Mouse (Mus musculus): Measurements from ENCODE around the gene Hist1h1a. TPM values are rescaled to one million over a fixed set of nuclear protein-coding genes. Genes with fewer than 3 reads are reported as not detected.

Hist1h1a gene
- polyA plus RNA-seq, 1 experiment: 1.3 TPM

GRCm38 (mm10) chr13:23728472-23729191 is 34.8 kb upstream of the Hist1h1a start:
- Histone ChIP-seq H3K27me3 (ENCODE audit: control insufficient read depth, insufficient read depth, low read length) (no peaks in the 10 kb centered on the region), H3K4me1 (ENCODE audit: control insufficient read depth, insufficient read depth, insufficient read length) (no peaks in the 10 kb centered on the region; the same call in 1 of the 2 replicates), H3K36me3 (ENCODE audit: control insufficient read depth, insufficient read depth, low read length) (no peaks in the 10 kb centered on the region), H3K4me3 (ENCODE audit: extremely low read depth, insufficient read depth, insufficient read length) (no peak overlapping the region), H3K27ac (ENCODE audit: insufficient read depth, low read length) (peak overlapping the region; percentile 56)
- no peak for TF ChIP-seq POLR2A (IDR thresholded peaks at IDR 0.05; ENCODE audit: low read depth, low read length)
- TF ChIP-seq CTCF (IDR thresholded peaks at IDR 0.05; ENCODE audit: extremely low read depth, insufficient read depth, insufficient read length, insufficient replicate concordance): no peak
- no peak for DNase-seq (ENCODE audit: low read depth in 1 of 2, low spot score in 2 of 2)
- 75% methylated on average over 18 of the region's 18 CpGs for WGBS

DNA sequence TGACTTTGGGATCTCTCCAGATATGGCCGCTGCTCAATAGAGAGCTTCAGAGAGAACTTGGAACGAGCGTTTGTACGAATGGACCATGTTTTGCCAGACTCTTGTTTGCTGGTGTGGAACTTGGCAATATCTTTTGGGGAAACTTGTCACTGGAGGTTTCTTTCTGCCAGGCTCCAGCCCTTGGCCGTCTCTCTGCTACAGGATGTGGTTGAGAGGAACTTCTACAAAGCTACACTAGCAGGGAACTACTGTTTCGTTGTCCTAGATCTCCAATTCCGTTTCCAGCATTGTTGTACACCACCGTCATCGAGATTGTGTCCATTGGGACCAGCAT is 34.3 kb upstream of the Hist1h1a start:
- peak overlapping the region; percentile 24; the same call in 1 of the 2 replicates for H3K27ac ChIP-seq (ENCODE audit: insufficient read depth, low read length)
- H3K36me3 ChIP-seq (ENCODE audit: control insufficient read depth, insufficient read depth, low read length): no peaks in the 10 kb centered on the region
- H3K4me1 ChIP-seq (ENCODE audit: control insufficient read depth, insufficient read depth, insufficient read length): no peaks in the 10 kb centered on the region; the same call in 1 of the 2 replicates
- H3K4me3 ChIP-seq (ENCODE audit: extremely low read depth, insufficient read depth, insufficient read length): no peak overlapping the region
- no peak for DNase-seq (ENCODE audit: low read depth in 1 of 2, low spot score in 2 of 2)
- no peaks in the 10 kb centered on the region for H3K27me3 ChIP-seq (ENCODE audit: control insufficient read depth, insufficient read depth, low read length)
- TF ChIP-seq POLR2A (IDR thresholded peaks at IDR 0.05; ENCODE audit: low read depth, low read length) (no peak), CTCF (IDR thresholded peaks at IDR 0.05; ENCODE audit: extremely low read depth, insufficient read depth, insufficient read length, insufficient replicate concordance) (no peak)
- WGBS: 32% methylated on average over 9 of the region's 9 CpGs

DNA sequence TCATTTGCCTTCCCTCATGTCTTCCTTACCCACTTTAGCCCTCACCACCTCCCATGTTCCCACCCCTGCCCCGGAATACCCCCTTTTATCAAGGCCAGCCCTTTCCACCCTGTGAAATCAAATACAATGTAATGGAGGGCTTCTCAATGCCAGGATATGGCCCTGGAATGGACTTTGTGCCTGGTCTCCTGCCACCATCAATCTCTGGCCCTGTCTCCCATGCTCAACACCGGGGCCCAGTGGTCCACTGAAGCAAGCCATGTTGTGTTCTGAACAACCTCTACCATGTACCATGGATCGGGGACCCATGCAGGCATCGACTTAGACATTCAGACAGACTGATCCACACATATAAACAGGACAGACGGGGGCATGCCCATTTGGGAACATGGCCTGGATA is 33.8 kb upstream of the Hist1h1a start:
- H3K27ac ChIP-seq (ENCODE audit: insufficient read depth, low read length): peak overlapping the region; percentile 20; the same call in 1 of the 2 replicates
- H3K4me1 ChIP-seq (ENCODE audit: control insufficient read depth, insufficient read depth, insufficient read length): no peaks in the 10 kb centered on the region; the same call in 1 of the 2 replicates
- DNase-seq (ENCODE audit: low read depth in 1 of 2, low spot score in 2 of 2): no peak

GRCm38 (mm10) chr13:23730479-23730878 is 33.0 kb upstream of the Hist1h1a start:
- WGBS: 72% methylated on average over 8 of the region's 8 CpGs
- no peak overlapping the region for H3K27ac ChIP-seq (ENCODE audit: insufficient read depth, low read length)

More for the DNA sequence above, 33.8 kb upstream of the Hist1h1a start:
- no peaks in the 10 kb centered on the region for H3K27me3 ChIP-seq (ENCODE audit: control insufficient read depth, insufficient read depth, low read length)
- H3K36me3 ChIP-seq (ENCODE audit: control insufficient read depth, insufficient read depth, low read length): no peaks in the 10 kb centered on the region
- WGBS: 96% methylated on average over 5 of the region's 5 CpGs
- H3K4me3 ChIP-seq (ENCODE audit: extremely low read depth, insufficient read depth, insufficient read length): no peak overlapping the region
- no peak for TF ChIP-seq POLR2A (IDR thresholded peaks at IDR 0.05; ENCODE audit: low read depth, low read length)
- no peak for TF ChIP-seq CTCF (IDR thresholded peaks at IDR 0.05; ENCODE audit: extremely low read depth, insufficient read depth, insufficient read length, insufficient replicate concordance)

DNA sequence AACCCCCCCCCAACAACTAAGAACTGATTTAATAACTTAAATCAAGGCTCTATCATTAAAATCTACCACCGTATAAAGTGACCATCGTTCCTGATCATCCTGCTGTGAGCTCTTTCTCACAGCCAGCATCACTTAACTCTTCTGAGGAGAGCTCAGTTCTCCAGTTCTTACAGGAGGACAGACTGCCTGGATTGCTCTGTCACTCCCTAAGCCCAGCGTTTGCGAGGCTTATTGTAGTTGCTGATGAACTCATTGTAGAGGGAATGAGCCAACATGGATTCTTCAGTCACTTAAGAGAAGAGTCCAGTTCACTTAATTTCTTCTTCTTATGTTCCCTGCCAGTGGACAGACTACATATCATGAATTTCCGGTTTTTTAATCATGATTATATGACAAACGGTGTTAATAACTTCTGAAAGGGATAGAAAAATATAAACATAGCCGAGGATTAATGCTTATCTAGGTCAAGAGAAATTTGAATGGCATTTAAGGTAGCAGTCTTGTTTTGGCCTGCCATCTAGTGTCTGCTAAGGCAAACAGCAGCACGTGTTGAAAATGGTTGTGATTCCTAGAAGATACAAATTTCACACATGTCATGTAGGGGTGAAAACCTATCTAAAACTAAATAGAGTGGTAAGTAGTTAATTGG is 31.2 kb upstream of the Hist1h1a start:
- Histone ChIP-seq H3K4me3 (ENCODE audit: extremely low read depth, insufficient read depth, insufficient read length) (no peak overlapping the region), H3K27me3 (ENCODE audit: control insufficient read depth, insufficient read depth, low read length) (no peaks in the 10 kb centered on the region), H3K27ac (ENCODE audit: insufficient read depth, low read length) (no peak overlapping the region), H3K36me3 (ENCODE audit: control insufficient read depth, insufficient read depth, low read length) (no peaks in the 10 kb centered on the region), H3K4me1 (ENCODE audit: control insufficient read depth, insufficient read depth, insufficient read length) (no peaks in the 10 kb centered on the region; the same call in 1 of the 2 replicates)
- peak in 1 of 2 experiments; percentile 36 for DNase-seq (ENCODE audit: low read depth in 1 of 2, low spot score in 2 of 2)
- TF ChIP-seq POLR2A (IDR thresholded peaks at IDR 0.05; ENCODE audit: low read depth, low read length) (no peak), CTCF (IDR thresholded peaks at IDR 0.05; ENCODE audit: extremely low read depth, insufficient read depth, insufficient read length, insufficient replicate concordance) (peak; percentile 38; the same call in 1 of the 2 replicates)
- 32% methylated on average over 8 of the region's 8 CpGs for WGBS

More at GRCm38 (mm10) chr13:23730479-23730878, 33.0 kb upstream of the Hist1h1a start:
- no peak overlapping the region for H3K4me3 ChIP-seq (ENCODE audit: extremely low read depth, insufficient read depth, insufficient read length)
- no peaks in the 10 kb centered on the region for H3K27me3 ChIP-seq (ENCODE audit: control insufficient read depth, insufficient read depth, low read length)
- no peaks in the 10 kb centered on the region for H3K36me3 ChIP-seq (ENCODE audit: control insufficient read depth, insufficient read depth, low read length)
- no peaks in the 10 kb centered on the region; the same call in 1 of the 2 replicates for H3K4me1 ChIP-seq (ENCODE audit: control insufficient read depth, insufficient read depth, insufficient read length)
- no peak for DNase-seq (ENCODE audit: low read depth in 1 of 2, low spot score in 2 of 2)
- TF ChIP-seq CTCF (IDR thresholded peaks at IDR 0.05; ENCODE audit: extremely low read depth, insufficient read depth, insufficient read length, insufficient replicate concordance) (no peak), POLR2A (IDR thresholded peaks at IDR 0.05; ENCODE audit: low read depth, low read length) (no peak)

GRCm38 (mm10) chr13:23737091-23737490 is 26.4 kb upstream of the Hist1h1a start:
- Histone ChIP-seq H3K27me3 (ENCODE audit: control insufficient read depth, insufficient read depth, low read length) (no peaks in the 10 kb centered on the region), H3K4me3 (ENCODE audit: extremely low read depth, insufficient read depth, insufficient read length) (no peak overlapping the region), H3K4me1 (ENCODE audit: control insufficient read depth, insufficient read depth, insufficient read length) (no peaks in the 10 kb centered on the region), H3K27ac (ENCODE audit: insufficient read depth, low read length) (no peak overlapping the region), H3K36me3 (ENCODE audit: control insufficient read depth, insufficient read depth, low read length) (no peaks in the 10 kb centered on the region; the same call in 1 of the 2 replicates)
- TF ChIP-seq POLR2A (IDR thresholded peaks at IDR 0.05; ENCODE audit: low read depth, low read length) (no peak), CTCF (IDR thresholded peaks at IDR 0.05; ENCODE audit: extremely low read depth, insufficient read depth, insufficient read length, insufficient replicate concordance) (no peak)
- WGBS: 94% methylated on average over 5 of the region's 5 CpGs
- no peak for DNase-seq (ENCODE audit: low read depth in 1 of 2, low spot score in 2 of 2)
